Mouse (Mus musculus) mesoderm, embryonic 11.5 days (tissue): ENCODE results near the gene Strn4.

Experiments used
- DNase-seq: peaks from one replicate; pipeline ENCODE4 v3.0.0-alpha.2; 2012; ENCODE audit warnings: low read depth, low spot score

Gene Strn4

GRCm38 (mm10) chr7:16841561-16842560 is 26.2 kb downstream of the Strn4 start:
- no peak for DNase-seq

DNA sequence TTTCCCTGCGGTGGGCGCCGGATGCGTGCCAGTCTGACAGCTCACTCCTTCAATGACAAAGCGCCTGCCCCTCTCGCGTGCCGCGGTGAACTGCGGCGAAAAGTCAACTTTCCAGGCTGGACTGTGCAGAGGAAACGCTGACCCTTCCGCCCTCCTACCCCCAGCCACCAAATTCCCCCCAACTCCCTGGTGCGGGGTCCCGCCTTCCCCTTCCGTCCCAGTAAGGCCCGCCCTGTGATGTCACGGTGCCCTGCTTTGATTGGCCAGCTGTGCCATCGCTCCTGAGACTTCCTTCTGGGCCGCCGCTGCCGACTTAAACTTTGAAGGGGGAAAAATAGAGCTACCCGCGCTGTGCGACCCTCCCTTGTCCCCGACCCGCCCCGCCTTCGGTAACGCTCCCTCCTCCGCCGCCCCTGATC is 27.0 kb downstream of the Strn4 start, which contains the start of gene Prkd2:
Prkd2 (plus strand) TSS at position 258 of the 419 bp plus-strand sequence.
- DNase-seq = peak; percentile 90

- DNase-seq = no peak
Measured at GRCm38 (mm10) chr7:16843441-16844171, 27.9 kb downstream of the Strn4 start.

GRCm38 (mm10) chr7:16844696-16845071 is 29.0 kb downstream of the Strn4 start:
- DNase-seq = no peak

GRCm38 (mm10) chr7:16845072-16845819 is 29.6 kb downstream of the Strn4 start:
- DNase-seq = no peak

- DNase-seq = no peak
Measured at GRCm38 (mm10) chr7:16845820-16846167, 30.1 kb downstream of the Strn4 start.

- no peak for DNase-seq
Measured at GRCm38 (mm10) chr7:16846775-16847174, 31.1 kb downstream of the Strn4 start.

DNA sequence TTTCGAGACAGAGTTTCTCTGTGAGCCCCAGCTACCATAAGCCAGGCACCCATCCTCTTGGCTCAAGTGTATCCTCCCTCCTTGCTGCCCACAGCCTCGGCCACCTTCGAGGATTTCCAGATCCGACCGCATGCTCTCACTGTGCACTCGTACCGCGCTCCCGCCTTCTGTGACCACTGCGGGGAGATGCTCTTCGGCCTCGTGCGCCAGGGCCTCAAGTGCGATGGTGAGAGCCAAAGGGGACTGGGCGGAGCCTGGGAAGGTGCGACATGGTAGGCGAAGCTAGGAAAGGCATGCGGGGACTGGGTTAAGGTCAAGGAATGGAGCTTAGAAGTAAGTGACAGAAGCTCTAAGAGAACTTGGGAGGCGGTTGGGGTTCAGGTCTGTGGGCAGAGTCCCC is 31.8 kb downstream of the Strn4 start:
- DNase-seq = no peak

DNA sequence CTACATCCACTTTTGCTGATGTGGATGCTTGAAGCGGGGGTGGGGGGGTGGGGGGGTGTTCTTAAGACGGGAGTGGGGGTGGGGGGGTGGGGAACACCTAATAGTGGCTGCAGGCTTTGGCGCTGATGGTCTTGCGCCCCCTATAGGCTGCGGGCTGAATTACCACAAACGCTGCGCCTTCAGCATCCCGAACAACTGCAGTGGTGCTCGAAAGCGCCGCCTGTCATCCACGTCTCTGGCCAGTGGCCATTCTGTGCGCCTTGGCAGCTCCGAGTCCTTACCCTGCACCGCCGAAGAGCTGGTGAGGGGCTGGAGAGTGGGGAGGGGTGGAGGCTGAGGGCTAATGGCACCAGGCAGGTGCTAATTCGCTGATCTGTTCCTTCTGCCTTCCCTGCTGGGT is 32.9 kb downstream of the Strn4 start:
- DNase-seq = peak; percentile 48

- no peak for DNase-seq
Measured at GRCm38 (mm10) chr7:16851636-16852035, 35.9 kb downstream of the Strn4 start.

- DNase-seq = no peak
Measured at GRCm38 (mm10) chr7:16853302-16853831, 37.7 kb downstream of the Strn4 start.

DNA sequence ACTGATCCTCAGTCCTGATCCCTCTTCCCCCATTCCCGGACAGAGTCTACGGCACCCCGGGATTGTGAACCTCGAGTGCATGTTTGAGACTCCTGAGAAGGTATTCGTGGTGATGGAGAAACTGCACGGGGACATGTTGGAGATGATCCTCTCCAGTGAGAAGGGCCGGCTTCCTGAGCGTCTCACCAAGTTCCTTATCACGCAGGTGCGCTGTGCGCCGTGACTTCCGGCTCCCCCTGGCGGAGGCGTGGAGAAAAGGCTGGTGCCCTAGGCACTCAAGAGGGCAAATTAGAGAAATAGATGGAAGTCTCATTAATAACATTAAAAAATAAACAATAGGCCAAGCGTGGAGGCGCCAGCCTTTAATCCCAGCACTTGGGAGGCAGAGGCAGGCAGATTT is 42.6 kb downstream of the Strn4 start:
- no peak for DNase-seq

- peak; percentile 81 for DNase-seq
Measured at GRCm38 (mm10) chr7:16859902-16860651, 44.4 kb downstream of the Strn4 start.

DNA sequence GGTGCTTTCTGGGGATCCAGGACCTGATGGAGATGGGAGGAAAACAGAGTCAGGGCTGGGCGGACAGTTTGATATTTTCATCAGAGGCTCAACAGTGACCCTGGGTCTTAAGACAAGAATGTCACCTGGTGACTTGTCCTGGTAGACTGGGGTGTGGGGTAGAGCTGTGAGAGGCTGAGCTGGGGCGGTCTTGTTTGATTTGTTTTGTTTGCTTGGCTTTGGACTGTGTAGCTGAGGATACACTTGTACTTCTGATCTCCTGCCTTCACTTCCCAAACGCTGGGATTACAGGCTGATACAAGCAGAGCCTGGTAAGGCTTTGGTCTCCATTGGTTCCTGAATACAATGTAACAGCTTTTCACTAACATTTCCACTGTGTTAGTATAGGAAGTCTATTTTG is 51.8 kb downstream of the Strn4 start:
- no peak for DNase-seq

DNA sequence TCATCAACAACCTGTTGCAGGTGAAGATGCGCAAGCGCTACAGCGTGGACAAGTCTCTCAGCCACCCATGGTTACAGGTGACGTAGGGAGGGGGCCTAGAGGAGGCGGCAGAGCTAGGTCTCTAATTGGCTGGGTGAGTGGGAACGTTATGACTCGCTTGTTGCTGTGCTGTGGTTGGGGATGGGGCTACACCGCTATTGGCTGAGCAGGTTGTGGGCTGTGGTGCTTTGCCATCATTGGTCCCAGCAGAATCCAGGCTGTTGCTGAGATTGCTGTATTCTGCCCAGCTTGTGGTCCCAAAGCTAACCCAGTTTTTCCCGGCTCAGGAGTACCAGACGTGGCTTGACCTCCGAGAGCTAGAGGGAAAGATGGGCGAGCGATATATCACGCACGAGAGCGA is 53.8 kb downstream of the Strn4 start:
- peak; percentile 86 for DNase-seq

DNA sequence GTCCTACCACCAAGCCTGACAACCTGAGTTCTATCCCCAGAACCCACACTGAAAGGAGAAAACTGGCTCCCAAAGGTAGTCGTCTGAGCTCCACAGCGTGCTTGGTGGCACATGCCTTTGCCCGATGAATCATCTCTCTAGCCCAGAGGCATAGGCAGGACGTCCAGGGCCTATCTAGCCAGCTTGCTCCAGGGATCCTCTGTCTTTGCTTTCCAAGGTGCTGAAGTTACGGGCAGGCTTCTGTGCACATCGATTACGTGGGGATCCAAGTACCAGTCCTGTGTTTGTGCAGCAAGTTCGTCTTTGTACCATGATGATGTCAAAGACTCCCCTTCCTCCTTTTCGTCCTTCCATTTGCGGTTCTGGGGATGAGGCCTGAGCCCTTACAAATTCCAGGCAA is 55.9 kb downstream of the Strn4 start:
- DNase-seq = no peak

DNA sequence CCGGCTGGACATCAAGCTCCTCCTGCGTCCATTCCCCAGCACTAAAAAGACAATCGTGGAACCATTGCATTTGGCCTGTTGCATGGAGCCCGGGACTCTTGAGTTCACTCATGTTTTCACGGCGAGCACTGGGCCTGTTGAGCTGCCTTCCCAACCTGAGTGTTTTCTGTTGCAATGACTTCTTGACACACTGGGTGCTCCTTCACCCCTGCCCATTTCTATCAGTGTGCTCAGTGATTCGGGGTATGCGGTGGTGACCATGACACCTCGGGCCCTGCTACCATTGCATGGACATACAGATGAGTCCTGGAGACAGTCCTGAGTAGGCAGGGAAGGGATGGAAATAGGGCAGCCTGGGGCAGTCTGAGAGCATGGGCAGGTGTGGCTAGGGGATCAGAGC is 56.8 kb downstream of the Strn4 start:
- no peak for DNase-seq

DNA sequence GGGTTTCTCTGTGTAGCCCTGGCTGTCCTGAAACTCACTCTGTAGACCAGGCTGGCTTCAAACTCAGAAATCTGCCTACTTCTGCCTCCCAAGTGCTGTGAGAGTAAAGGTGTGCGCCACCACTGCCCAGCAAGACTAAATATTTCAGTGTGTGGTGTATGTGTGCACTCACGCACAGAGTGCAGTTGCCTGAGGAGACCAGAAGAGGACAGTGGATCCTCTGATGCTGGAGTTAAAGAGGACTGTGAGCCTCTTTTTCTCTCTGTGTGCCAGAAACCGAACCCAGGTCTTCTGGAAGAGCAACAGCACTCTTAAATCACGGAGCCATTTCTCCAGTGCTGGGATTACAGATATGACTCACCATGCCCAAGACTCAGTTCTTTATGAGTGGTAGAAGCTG is 57.7 kb downstream of the Strn4 start:
- no peak for DNase-seq

- peak; percentile 88 for DNase-seq
Measured at GRCm38 (mm10) chr7:16874190-16874589, 58.5 kb downstream of the Strn4 start.

- DNase-seq = peak; percentile 100
Measured at GRCm38 (mm10) chr7:16874756-16875309, 59.1 kb downstream of the Strn4 start.

DNA sequence AGATGAGACGGTGACA is 59.4 kb downstream of the Strn4 start, which contains the start of gene Dact3:
Dact3 (plus strand) TSS at position 8 of the 16 bp plus-strand sequence.
- DNase-seq = no peak
